In the genomic region with DNA sequence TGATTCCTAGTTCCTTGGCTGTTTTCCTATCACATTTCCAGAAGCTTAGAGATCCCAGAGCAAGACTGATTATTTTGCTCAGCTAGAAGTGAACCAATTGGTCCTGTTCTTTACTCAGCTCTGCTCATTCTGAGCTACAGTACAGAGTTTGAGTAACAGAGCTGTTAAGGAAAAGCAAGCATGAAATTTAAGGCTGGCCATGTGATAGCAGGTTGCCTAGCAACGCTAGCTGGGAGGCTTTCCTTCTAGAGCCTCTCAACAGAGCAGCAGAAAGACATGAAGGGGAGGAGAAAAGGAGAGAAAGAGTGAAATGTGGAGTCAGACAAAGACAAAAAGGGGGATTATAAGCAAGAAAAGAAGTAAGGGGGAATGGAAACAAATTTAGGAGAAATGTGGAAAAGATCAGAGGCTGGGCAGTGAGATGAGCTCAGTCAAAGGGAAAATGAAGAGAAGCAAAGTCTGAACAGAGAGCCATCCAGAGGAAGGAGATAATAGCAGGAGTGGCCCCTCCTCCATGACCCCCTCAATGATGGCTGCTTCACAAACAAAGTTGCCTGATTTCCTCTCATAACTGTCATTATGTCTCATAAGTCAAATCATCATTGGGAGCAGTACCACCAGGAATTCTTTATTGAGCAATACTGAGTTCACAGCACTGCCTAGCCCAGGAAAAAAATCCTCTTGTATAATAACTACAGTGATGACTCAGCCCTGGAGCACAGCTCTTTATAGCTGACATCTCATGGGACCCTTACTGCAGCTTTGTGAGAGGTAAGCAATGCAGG, we compare ENCODE assay signal across 9 mouse cellular contexts. TPM values are rescaled to one million over a fixed set of nuclear protein-coding genes. Genes with fewer than 3 reads are reported as not detected.
DNase-seq lines count a peak whose midpoint lies in the region; ATAC-seq lines count a peak whose summit lies in the region.
"Had no signal": no experiment of that assay in that cellular context is flagged by ENCODE, and none has a peak within 500 bp of the region (broad histone marks: within the 10 kb centered on the region; RNA-seq: fewer than 3 reads in every experiment).

No protein-coding gene starts in this region.

- ATAC-seq in hindbrain, embryonic 13.5 days (ENCODE audit: low FRiP score): peak; percentile 94
- peak; percentile 88 for ATAC-seq in midbrain, embryonic 14.5 days (ENCODE audit: low FRiP score, low TSS enrichment)
- no peak for ATAC-seq in granulocyte monocyte progenitor cell, adult 5-6 weeks (replicated peaks; ENCODE audit: poor library complexity, severe bottlenecking)

- no peak overlapping the region for H3K4me2 ChIP-seq in hindbrain, embryonic 13.5 days
- H3K4me2 ChIP-seq in midbrain, embryonic 14.5 days (ENCODE audit: low read length): 0 out of 2 replicates have a peak overlapping the region, but pooled peaks have one; percentile 4

- peaks cover 7% of the 10 kb centered on the region for H3K4me1 ChIP-seq in hindbrain, embryonic 13.5 days (replicated peaks)
- H3K4me1 ChIP-seq in midbrain, embryonic 14.5 days (ENCODE audit: control insufficient read depth, insufficient read depth, low read length): no peaks in the 10 kb centered on the region

- H3K27me3 ChIP-seq in hindbrain, embryonic 13.5 days: no peaks in the 10 kb centered on the region
- H3K27me3 ChIP-seq in midbrain, embryonic 14.5 days (ENCODE audit: control insufficient read depth, insufficient read depth, low read length): no peaks in the 10 kb centered on the region

- 32% methylated on average over 1 of the region's 1 CpGs for WGBS in hindbrain, embryonic 13.5 days
- WGBS in midbrain, embryonic 14.5 days: 12% methylated on average over 1 of the region's 1 CpGs

- H3K9ac ChIP-seq in hindbrain, embryonic 13.5 days: no peak overlapping the region
- no peak overlapping the region for H3K9ac ChIP-seq in midbrain, embryonic 14.5 days (replicated peaks; ENCODE audit: low read length)

- no peaks in the 10 kb centered on the region for H3K9me3 ChIP-seq in hindbrain, embryonic 13.5 days
- no peaks in the 10 kb centered on the region for H3K9me3 ChIP-seq in midbrain, embryonic 14.5 days (ENCODE audit: control insufficient read depth, low read length)

- H3K36me3 ChIP-seq in hindbrain, embryonic 13.5 days: no peaks in the 10 kb centered on the region
- no peaks in the 10 kb centered on the region for H3K36me3 ChIP-seq in midbrain, embryonic 14.5 days (ENCODE audit: control insufficient read depth, insufficient read depth, low read length)

- peak overlapping the region; percentile 55; the same call in 1 of the 2 replicates for H3K27ac ChIP-seq in hindbrain, embryonic 13.5 days
- peak overlapping the region; percentile 81 for H3K27ac ChIP-seq in midbrain, embryonic 14.5 days (replicated peaks; ENCODE audit: low read depth, low read length)

- intact Hi-C loops in gastrocnemius, postnatal 36 days (cut with DNase I): no loop called here

- H3K4me3 ChIP-seq in hindbrain, embryonic 13.5 days: no peak overlapping the region
- no peak overlapping the region for H3K4me3 ChIP-seq in midbrain, embryonic 14.5 days (replicated peaks; ENCODE audit: low read depth, low read length)

- DNase-seq in Muller cell, postnatal 12 days (ENCODE audit: inconsistent ontology term): peak; percentile 6
- DNase-seq in embryo, embryonic 11 days: peak; percentile 59
- DNase-seq in midbrain, embryonic 14.5 days: peak; percentile 82
- no peak for DNase-seq in gastrocnemius, adult 18-20 months (ENCODE audit: low spot score)
- DNase-seq in gastrocnemius, postnatal 36 days: no peak
- DNase-seq in liver: no peak
- DNase-seq: kidney, postnatal 14 days had no signal

RNA-seq across cellular contexts. Expression of a gene that starts 36.0 kb away (rescaled TPM):
- 2.4 TPM in 2 replicates for polyA plus RNA-seq in hindbrain, embryonic 13.5 days (2015; fragmentation: Nextera tagmentation; extraction: Ambion mirVana)
- polyA plus RNA-seq in midbrain, embryonic 14.5 days (2014; fragmentation: Nextera tagmentation; extraction: Ambion mirVana): 3.2 and 4.1 TPM in 2 replicates
- not detected for total RNA-seq in gastrocnemius, adult 18-20 months (2021)
- under 1 TPM in 1 of 2 experiments, not detected in 1; 0.12 TPM for total RNA-seq in gastrocnemius, postnatal 36 days (2021)
- total RNA-seq in granulocyte monocyte progenitor cell, adult 5-6 weeks (2014; fragmentation: Nextera tagmentation): not detected in 2 replicates
- not detected in 2 replicates for total RNA-seq in granulocyte monocyte progenitor cell, adult 5-6 weeks (2017)

Comparison
In these comparisons a context has a peak if more than half of its experiments do, and no peak if none do; other contexts are left out.
1. DNase-seq: peak in Muller cell, postnatal 12 days (single experiment), embryo, embryonic 11 days (single experiment) and midbrain, embryonic 14.5 days (single experiment); none in gastrocnemius, adult 18-20 months (single experiment), gastrocnemius, postnatal 36 days (0 of 2) and liver (single experiment).